Mouse (Mus musculus): ENCODE measurements around the gene Ppp1r3g. TPM values are rescaled to one million over a fixed set of nuclear protein-coding genes. Genes with fewer than 3 reads are reported as not detected.

Ppp1r3g gene
- total and polyA plus RNA-seq, 2 experiments from 2014 or later = 0.53 to 1.2 TPM

GRCm38 (mm10) chr13:35947354-35948000, 11.2 kb upstream of the Ppp1r3g start:
- Histone ChIP-seq H3K4me1 (ENCODE audit: insufficient read depth) (no peaks in the 10 kb centered on the region), H3K4me3 (ENCODE audit: low read depth, low read length) (no peak overlapping the region), H3K27ac (ENCODE audit: low read depth, low read length) (no peak overlapping the region), H3K9me3 (ENCODE audit: low read length) (no peaks in the 10 kb centered on the region), H3K36me3 (ENCODE audit: insufficient read depth) (no peaks in the 10 kb centered on the region), H3K9ac (no peak overlapping the region), H3K4me2 (ENCODE audit: low read depth) (no peak overlapping the region), H3K27me3 (ENCODE audit: insufficient read depth, low read length) (no peaks in the 10 kb centered on the region)
- 22% methylated on average over 14 of the region's 14 CpGs for WGBS
- TF ChIP-seq CTCF (IDR thresholded peaks at IDR 0.05; ENCODE audit: low read depth) = peak; percentile 97
- ATAC-seq (peak; percentile 81), DNase-seq (peak; percentile 92)

DNA sequence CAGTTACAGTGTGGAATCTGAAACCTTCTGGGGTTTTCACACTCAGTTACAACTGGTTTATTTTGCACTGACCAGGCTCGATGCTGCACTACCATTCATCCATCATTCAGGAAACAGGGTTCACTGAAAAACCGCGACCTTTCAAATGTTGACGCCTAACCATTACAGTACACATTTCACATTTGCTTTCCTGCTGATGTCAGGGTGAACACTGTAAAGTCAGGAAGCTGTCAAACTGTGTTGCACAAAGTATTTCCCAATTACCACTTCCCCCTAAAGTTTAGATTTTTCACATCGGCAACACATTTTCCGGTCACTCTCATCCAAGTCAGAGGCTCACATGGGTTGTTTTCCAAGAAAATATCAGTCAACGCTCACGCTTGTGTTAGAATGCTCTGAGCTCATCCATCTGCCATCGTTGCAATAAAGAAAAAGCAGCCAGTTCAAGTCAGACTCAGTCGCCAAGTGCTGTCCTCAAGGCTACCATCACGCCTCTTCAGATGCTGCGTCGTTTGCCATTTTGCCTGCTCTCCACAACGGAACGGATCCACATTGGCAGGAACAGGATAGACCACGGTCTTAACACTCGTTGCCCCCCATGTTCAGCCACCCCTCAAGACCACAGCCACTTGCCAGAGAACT, 8.7 kb upstream of the Ppp1r3g start:
- 67% methylated on average over 17 of the region's 17 CpGs for WGBS
- peak; percentile 5 for DNase-seq
- no peaks in the 10 kb centered on the region for H3K27me3 ChIP-seq (ENCODE audit: insufficient read depth, low read length)
- no peak overlapping the region for H3K27ac ChIP-seq (ENCODE audit: low read depth, low read length)
- H3K9me3 ChIP-seq (ENCODE audit: low read length) = no peaks in the 10 kb centered on the region
- no peak overlapping the region for H3K9ac ChIP-seq
- no peak overlapping the region for H3K4me3 ChIP-seq (ENCODE audit: low read depth, low read length)
- H3K4me2 ChIP-seq (ENCODE audit: low read depth) = no peak overlapping the region
- no peaks in the 10 kb centered on the region for H3K4me1 ChIP-seq (ENCODE audit: insufficient read depth)
- TF ChIP-seq CTCF (IDR thresholded peaks at IDR 0.05; ENCODE audit: low read depth) = no peak
- peak; percentile 63 for ATAC-seq
- H3K36me3 ChIP-seq (ENCODE audit: insufficient read depth) = no peaks in the 10 kb centered on the region

DNA sequence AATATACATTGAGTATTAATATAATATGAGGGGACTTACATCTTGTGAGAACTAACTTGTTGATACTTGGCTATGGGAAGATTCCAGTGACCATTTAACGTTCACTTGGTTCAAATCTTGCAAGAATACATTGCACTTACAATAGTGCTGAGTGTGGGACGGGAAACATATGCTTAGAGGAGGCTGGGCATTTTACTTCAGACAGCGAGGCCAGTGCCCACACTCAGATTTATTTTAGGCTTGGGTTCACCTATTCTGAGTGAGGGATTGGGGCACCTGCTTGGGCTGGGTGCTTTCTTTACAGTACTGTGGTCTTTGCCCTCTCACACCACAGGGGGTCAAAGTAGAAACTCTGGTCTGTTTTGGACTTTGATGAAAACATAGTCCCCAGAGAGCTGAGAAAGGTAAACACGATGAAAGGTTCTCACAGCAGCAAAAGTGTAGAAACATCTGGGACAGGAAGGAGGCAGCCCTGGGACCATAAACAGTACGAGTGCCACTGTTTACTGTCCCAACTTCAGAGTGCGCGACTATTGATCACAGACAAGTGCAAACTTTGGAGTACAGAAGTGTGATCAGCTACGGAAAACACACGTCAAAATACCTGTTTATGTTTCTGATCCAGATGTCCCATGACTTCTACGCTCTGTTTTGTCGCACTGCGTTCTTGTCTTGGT, 890 bp downstream of the Ppp1r3g start:
- H3K9me3 ChIP-seq (ENCODE audit: low read length) = no peaks in the 10 kb centered on the region
- H3K4me2 ChIP-seq (ENCODE audit: low read depth) = no peak overlapping the region
- no peak overlapping the region for H3K4me3 ChIP-seq (ENCODE audit: low read depth, low read length)
- DNase-seq = no peak
- H3K4me1 ChIP-seq (ENCODE audit: insufficient read depth) = no peaks in the 10 kb centered on the region
- H3K9ac ChIP-seq = no peak overlapping the region
- no peaks in the 10 kb centered on the region for H3K27me3 ChIP-seq (ENCODE audit: insufficient read depth, low read length)
- no peak for TF ChIP-seq CTCF (IDR thresholded peaks at IDR 0.05; ENCODE audit: low read depth)
- no peak for ATAC-seq
- H3K27ac ChIP-seq (ENCODE audit: low read depth, low read length) = no peak overlapping the region
- H3K36me3 ChIP-seq (ENCODE audit: insufficient read depth) = no peaks in the 10 kb centered on the region
- 86% methylated on average over 12 of the region's 12 CpGs for WGBS

DNA sequence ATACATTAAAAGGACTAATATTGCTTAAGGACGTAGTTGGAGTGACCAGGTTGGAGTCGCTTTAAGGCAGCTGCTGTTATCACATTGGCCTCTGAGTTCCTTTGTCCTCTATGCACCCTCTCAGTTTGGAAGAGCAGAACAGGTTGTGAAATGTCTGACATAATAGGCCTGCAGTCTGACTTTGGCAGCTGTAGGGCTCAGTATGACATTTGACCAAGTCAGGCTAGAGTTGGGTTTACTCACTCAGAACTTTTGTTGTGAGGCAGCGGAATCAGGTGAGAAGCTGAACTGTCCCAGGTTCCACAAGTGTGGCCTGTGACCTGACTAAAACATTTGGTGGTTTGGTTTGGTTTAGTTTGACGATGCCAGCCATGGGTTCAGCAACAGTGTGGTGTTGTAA, 4.9 kb downstream of the Ppp1r3g start:
- H3K9ac ChIP-seq = no peak overlapping the region
- no peak overlapping the region for H3K27ac ChIP-seq (ENCODE audit: low read depth, low read length)
- no peaks in the 10 kb centered on the region for H3K36me3 ChIP-seq (ENCODE audit: insufficient read depth)
- no peaks in the 10 kb centered on the region for H3K4me1 ChIP-seq (ENCODE audit: insufficient read depth)
- H3K27me3 ChIP-seq (ENCODE audit: insufficient read depth, low read length) = peaks cover 13% of the 10 kb centered on the region
- no peak for TF ChIP-seq CTCF (IDR thresholded peaks at IDR 0.05; ENCODE audit: low read depth)
- H3K9me3 ChIP-seq (ENCODE audit: low read length) = no peaks in the 10 kb centered on the region
- no peak overlapping the region for H3K4me2 ChIP-seq (ENCODE audit: low read depth)
- WGBS = 91% methylated on average over 4 of the region's 4 CpGs
- ATAC-seq (no peak), DNase-seq (no peak)
- no peak overlapping the region for H3K4me3 ChIP-seq (ENCODE audit: low read depth, low read length)

DNA sequence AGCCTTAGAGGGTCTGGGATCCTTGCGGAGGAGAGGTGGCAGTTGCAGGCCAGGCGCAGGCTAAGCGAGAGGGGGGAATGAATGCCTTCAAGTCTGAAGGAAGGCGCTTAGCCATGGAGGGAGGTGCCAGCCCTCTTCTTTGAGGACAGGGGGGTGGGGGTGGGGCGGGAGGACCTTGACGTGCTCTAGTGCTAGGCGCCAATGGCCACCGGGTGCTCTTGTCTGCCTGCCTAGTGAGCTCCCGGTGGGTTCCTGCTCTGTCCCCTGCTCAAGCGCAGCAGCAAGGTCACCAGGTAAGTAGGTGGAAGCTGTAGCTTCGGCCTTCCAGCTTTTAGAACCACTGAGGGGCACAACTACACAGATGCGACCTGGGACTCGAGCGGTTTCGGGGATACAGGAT, 9.1 kb downstream of the Ppp1r3g start:
- ATAC-seq (no peak), DNase-seq (no peak)
- H3K27me3 ChIP-seq (ENCODE audit: insufficient read depth, low read length) = peaks cover 13% of the 10 kb centered on the region
- H3K4me1 ChIP-seq (ENCODE audit: insufficient read depth) = no peaks in the 10 kb centered on the region
- 5% methylated on average over 15 of the region's 15 CpGs for WGBS
- peak overlapping the region; percentile 100 for H3K4me2 ChIP-seq (ENCODE audit: low read depth)
- peak overlapping the region; percentile 58 for H3K4me3 ChIP-seq (ENCODE audit: low read depth, low read length)
- H3K36me3 ChIP-seq (ENCODE audit: insufficient read depth) = no peaks in the 10 kb centered on the region
- H3K9ac ChIP-seq = no peak overlapping the region
- H3K9me3 ChIP-seq (ENCODE audit: low read length) = no peaks in the 10 kb centered on the region
- no peak overlapping the region for H3K27ac ChIP-seq (ENCODE audit: low read depth, low read length)
- TF ChIP-seq CTCF (IDR thresholded peaks at IDR 0.05; ENCODE audit: low read depth) = no peak

GRCm38 (mm10) chr13:35968131-35968718, 9.6 kb downstream of the Ppp1r3g start:
- Histone ChIP-seq H3K9ac (peak overlapping the region; percentile 41), H3K4me3 (ENCODE audit: low read depth, low read length) (peak overlapping the region; percentile 58), H3K27ac (ENCODE audit: low read depth, low read length) (no peak overlapping the region), H3K9me3 (ENCODE audit: low read length) (no peaks in the 10 kb centered on the region), H3K4me1 (ENCODE audit: insufficient read depth) (no peaks in the 10 kb centered on the region), H3K4me2 (ENCODE audit: low read depth) (peak overlapping the region; percentile 100), H3K36me3 (ENCODE audit: insufficient read depth) (no peaks in the 10 kb centered on the region), H3K27me3 (ENCODE audit: insufficient read depth, low read length) (peaks cover 13% of the 10 kb centered on the region)
- ATAC-seq = peak; percentile 52
- WGBS = 1% methylated on average over 38 of the region's 38 CpGs
- no peak for TF ChIP-seq CTCF (IDR thresholded peaks at IDR 0.05; ENCODE audit: low read depth)
- peak; percentile 17 for DNase-seq

Measured in forebrain, postnatal 0 days (tissue).